Mouse (Mus musculus) heart, embryonic 16.5 days (tissue): Measurements from ENCODE around the gene Bpifa6. TPM values are rescaled to one million over a fixed set of nuclear protein-coding genes. Genes with fewer than 3 reads are reported as not detected.
"Not testable (repeated sequence)": the region's sequence is repeated elsewhere in the genome, so short reads cannot be mapped to it uniquely, and the experiment has no call there.

Experiments
- ATAC-seq: fragments of 200-750 bp; cut with Nextera tagmentation; replicated peaks from 2 replicates; pipeline ENCODE4 v1.8.0; 2017; ENCODE audit warnings: moderate number of reproducible peaks; ENCODE audit not compliant: insufficient read depth, low FRiP score; ENCODE audit errors: extremely low read depth
- H3K27ac ChIP-seq: fragments of 300-500 bp; sonication (generic); 2 replicates; pipeline ENCODE4 v1.5.1; 2014; ENCODE audit warnings: mild to moderate bottlenecking, low read length, control low read depth, moderate library complexity
- H3K27me3 ChIP-seq: fragments of 300-500 bp; sonication (generic); 2 replicates; pipeline ENCODE4 v1.6.1; 2014; ENCODE audit warnings: low read length, mixed read lengths; ENCODE audit not compliant: control insufficient read depth, insufficient read depth
- H3K36me3 ChIP-seq: fragments of 300-500 bp; sonication (generic); 2 replicates; pipeline ENCODE4 v1.6.1; 2014; ENCODE audit not compliant: control insufficient read depth, insufficient read depth
- H3K4me1 ChIP-seq: fragments of 300-500 bp; sonication (generic); 2 replicates; pipeline ENCODE4 v1.6.1; 2014; ENCODE audit warnings: low read length, mixed read lengths; ENCODE audit not compliant: control insufficient read depth, insufficient read depth
- H3K4me2 ChIP-seq: fragments of 300-500 bp; sonication (generic); 2 replicates; pipeline ENCODE4 v1.6.1; 2014; ENCODE audit warnings: low read depth, mild to moderate bottlenecking, control low read depth, low read length
- H3K4me3 ChIP-seq: fragments of 300-500 bp; sonication (generic); 2 replicates; pipeline ENCODE4 v1.5.1; 2014; ENCODE audit warnings: mild to moderate bottlenecking, control low read depth, low read length
- H3K9ac ChIP-seq: fragments of 300-500 bp; sonication (generic); 2 replicates; pipeline ENCODE4 v1.6.1; 2014; ENCODE audit warnings: low read length, control low read depth
- H3K9me3 ChIP-seq: fragments of 300-500 bp; sonication (generic); replicated peaks from 2 replicates; pipeline ENCODE4 v1.6.1; 2016; ENCODE audit warnings: low read length; ENCODE audit not compliant: control insufficient read depth
- WGBS: fragments of 180-500 bp; shearing (Covaris S2); extraction: QIAGEN DNeasy Blood & Tissue Kit; methylation state at CpG from one replicate; pipeline ENCODE4 v1.1.7; 2014; 5-methylcytosine and 5-hydroxymethylcytosine counted together
- polyA plus RNA-seq: library from polyadenylated mRNA; unstranded; fragments of >200 nt; fragmentation: Nextera tagmentation; extraction: Ambion mirVana; gene quantifications from 2 replicates; pipeline ENCODE4 v1.2.1, GENCODE M21; 2015

Bpifa6 gene
- polyA plus RNA-seq, 1 experiment from 2014 or later: not detected

GRCm38 (mm10) chr2:154006331-154006730, 31.6 kb downstream of the Bpifa6 start:
- Histone ChIP-seq H3K27me3 (no peaks in the 10 kb centered on the region), H3K9ac (no peak overlapping the region), H3K4me3 (no peak overlapping the region), H3K4me1 (no peaks in the 10 kb centered on the region), H3K9me3 (no peaks in the 10 kb centered on the region), H3K4me2 (no peak overlapping the region), H3K36me3 (no peaks in the 10 kb centered on the region), H3K27ac (no peak overlapping the region)
- WGBS: 75% methylated on average over 2 of the region's 2 CpGs
- no peak for ATAC-seq

- H3K36me3 ChIP-seq: no peaks in the 10 kb centered on the region
- 60% methylated on average over 1 of the region's 1 CpGs for WGBS
- no peaks in the 10 kb centered on the region for H3K4me1 ChIP-seq
- H3K9me3 ChIP-seq: no peaks in the 10 kb centered on the region
- H3K27me3 ChIP-seq: no peaks in the 10 kb centered on the region
- H3K4me3 ChIP-seq: no peak overlapping the region
- ATAC-seq: no peak
- H3K27ac ChIP-seq: no peak overlapping the region
- H3K9ac ChIP-seq: no peak overlapping the region
- H3K4me2 ChIP-seq: no peak overlapping the region
Measured at GRCm38 (mm10) chr2:154007381-154007780, 32.6 kb downstream of the Bpifa6 start.

DNA sequence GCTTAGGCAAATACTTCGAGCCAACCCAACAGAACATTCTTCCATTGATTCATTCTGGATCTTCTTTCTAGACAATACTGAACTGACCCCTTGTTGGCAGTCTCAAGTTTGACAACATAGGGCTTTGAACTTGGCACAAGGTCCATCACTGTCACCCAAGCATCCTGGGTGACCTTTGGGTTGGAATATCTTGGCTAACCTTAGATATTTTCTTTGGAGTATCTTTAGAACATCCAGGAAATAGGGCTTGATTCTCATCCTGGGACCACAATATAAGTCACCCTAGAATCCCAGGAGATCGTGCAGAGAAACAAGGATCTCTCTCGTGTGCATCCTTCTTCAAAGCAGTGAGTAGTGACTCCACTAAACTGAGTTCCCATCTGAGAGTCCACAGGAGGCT, 33.2 kb downstream of the Bpifa6 start, which contains the start of gene Bpifa2:
Gene Bpifa2 (plus strand): TSS at position 301 of the 400 bp plus-strand sequence.
- WGBS: 69% methylated on average over 3 of the region's 3 CpGs
- no peaks in the 10 kb centered on the region for H3K27me3 ChIP-seq
- no peak within 1 kb of the TSS for H3K4me2 ChIP-seq
- no peak within 1 kb of the TSS for H3K9ac ChIP-seq
- H3K4me1 ChIP-seq: no peaks in the 10 kb centered on the region
- H3K36me3 ChIP-seq: no peaks in the 10 kb centered on the region
- no peak for ATAC-seq
- H3K27ac ChIP-seq: no peak within 1 kb of the TSS
- H3K4me3 ChIP-seq: no peak within 1 kb of the TSS
- H3K9me3 ChIP-seq: no peaks in the 10 kb centered on the region

GRCm38 (mm10) chr2:154017990-154018389, 43.2 kb downstream of the Bpifa6 start:
- no peak overlapping the region for H3K4me2 ChIP-seq
- H3K4me3 ChIP-seq: no peak overlapping the region
- WGBS: 86% methylated on average over 1 of the region's 1 CpGs
- H3K27me3 ChIP-seq: no peaks in the 10 kb centered on the region
- H3K9me3 ChIP-seq: no peaks in the 10 kb centered on the region
- H3K9ac ChIP-seq: no peak overlapping the region
- no peaks in the 10 kb centered on the region for H3K4me1 ChIP-seq
- H3K27ac ChIP-seq: no peak overlapping the region
- H3K36me3 ChIP-seq: no peaks in the 10 kb centered on the region
- no peak for ATAC-seq

GRCm38 (mm10) chr2:154024676-154025075, 49.9 kb downstream of the Bpifa6 start:
- H3K4me2 ChIP-seq, H3K4me3 ChIP-seq, ATAC-seq, H3K4me1 ChIP-seq, H3K9me3 ChIP-seq, H3K27ac ChIP-seq, H3K36me3 ChIP-seq, H3K9ac ChIP-seq, H3K27me3 ChIP-seq: not testable (repeated sequence)
- WGBS: 75% methylated on average over 4 of the region's 4 CpGs

GRCm38 (mm10) chr2:154038932-154039331, 64.2 kb downstream of the Bpifa6 start:
- no peak overlapping the region for H3K9ac ChIP-seq
- no peak for ATAC-seq
- 48% methylated on average over 2 of the region's 2 CpGs for WGBS

DNA sequence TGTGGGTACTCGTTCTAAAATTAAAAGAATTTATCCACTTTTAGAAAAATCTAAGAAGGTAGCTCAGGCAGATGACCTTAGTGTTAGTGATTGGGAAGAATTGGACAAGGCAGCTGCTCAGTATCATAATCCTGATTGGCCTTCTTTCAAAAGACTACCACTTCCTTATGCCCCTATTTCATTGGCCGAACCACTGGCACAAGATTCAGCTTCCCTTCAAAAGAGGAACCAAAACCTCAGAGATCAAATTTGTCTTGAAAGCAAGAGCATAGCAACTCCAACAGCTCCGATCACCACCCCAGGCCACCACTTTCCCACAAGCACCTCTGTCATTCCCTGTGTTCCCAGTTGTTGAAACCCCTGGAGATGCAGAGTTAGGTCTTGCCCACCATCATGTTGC, 70.0 kb downstream of the Bpifa6 start:
- WGBS: 68% methylated on average over 3 of the region's 3 CpGs
- H3K4me2 ChIP-seq: no peak overlapping the region
- H3K36me3 ChIP-seq: no peaks in the 10 kb centered on the region
- H3K9me3 ChIP-seq: no peaks in the 10 kb centered on the region
- ATAC-seq: no peak
- H3K9ac ChIP-seq: no peak overlapping the region
- no peaks in the 10 kb centered on the region for H3K4me1 ChIP-seq
- H3K27ac ChIP-seq: no peak overlapping the region
- H3K27me3 ChIP-seq: no peaks in the 10 kb centered on the region
- no peak overlapping the region for H3K4me3 ChIP-seq

More at GRCm38 (mm10) chr2:154038932-154039331, 64.2 kb downstream of the Bpifa6 start:
- H3K27me3 ChIP-seq: no peaks in the 10 kb centered on the region
- H3K27ac ChIP-seq: no peak overlapping the region
- no peaks in the 10 kb centered on the region for H3K9me3 ChIP-seq
- no peaks in the 10 kb centered on the region for H3K4me1 ChIP-seq
- H3K4me2 ChIP-seq: no peak overlapping the region
- H3K4me3 ChIP-seq: no peak overlapping the region
- no peaks in the 10 kb centered on the region for H3K36me3 ChIP-seq

Other genes starting within 250 kb of the Bpifa6 start
- 236 and 246 TPM in 2 replicates for gene Mapre1, start 233.7 kb upstream of the Bpifa6 start, polyA plus RNA-seq
- gene Efcab8, start 195.0 kb upstream of the Bpifa6 start, polyA plus RNA-seq: 0.14 TPM in 1 of 2 replicates, not detected in the other
- gene Sun5, start 103.9 kb upstream of the Bpifa6 start, polyA plus RNA-seq: not detected in 2 replicates
- not detected in 2 replicates for gene Bpifb2, start 99.9 kb upstream of the Bpifa6 start, polyA plus RNA-seq
- not detected in 2 replicates for gene Bpifb6, start 74.6 kb upstream of the Bpifa6 start, polyA plus RNA-seq
- gene Bpifb3, start 56.7 kb upstream of the Bpifa6 start, polyA plus RNA-seq: not detected in 2 replicates
- not detected in 2 replicates for gene Bpifb4, start 36.7 kb upstream of the Bpifa6 start, polyA plus RNA-seq
- not detected in 2 replicates for gene Bpifa2, start 33.3 kb downstream of the Bpifa6 start, polyA plus RNA-seq
- gene Bpifa3, start 155.4 kb downstream of the Bpifa6 start, polyA plus RNA-seq: not detected in 2 replicates
- 15.4 and 26.0 TPM in 2 replicates for gene Bpifa1, start 167.9 kb downstream of the Bpifa6 start, polyA plus RNA-seq
- gene Bpifa5, start 187.7 kb downstream of the Bpifa6 start, polyA plus RNA-seq: not detected in 2 replicates
- 0.45 and 0.52 TPM in 2 replicates for gene Bpifb1, start 215.9 kb downstream of the Bpifa6 start, polyA plus RNA-seq
- gene Bpifb5, start 248.8 kb downstream of the Bpifa6 start, polyA plus RNA-seq: 0.37 and 0.45 TPM in 2 replicates